Mouse (Mus musculus): ENCODE results near the gene Spata31d1a.

Spata31d1a gene

DNA sequence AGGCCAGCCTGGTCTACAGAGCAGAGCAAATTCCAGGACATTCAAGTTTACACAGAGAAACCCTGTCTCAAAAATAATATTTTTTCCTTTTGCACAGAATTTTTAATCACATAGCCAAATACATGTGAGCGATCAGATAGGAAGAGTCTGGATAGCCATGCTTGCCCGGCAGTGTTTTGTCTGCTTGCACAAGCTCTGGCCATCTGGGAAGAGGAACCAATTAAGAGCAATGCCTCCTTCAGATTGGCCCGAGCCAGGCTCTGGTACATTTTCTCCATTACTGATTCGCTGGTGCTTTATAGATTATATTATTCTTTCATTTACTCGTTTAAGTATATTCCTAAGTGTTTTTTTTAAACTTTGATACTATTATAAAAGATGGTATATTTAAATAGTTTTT is 42.4 kb downstream of the Spata31d1a start:
- no peak for DNase-seq (ENCODE audit: low spot score)

DNA sequence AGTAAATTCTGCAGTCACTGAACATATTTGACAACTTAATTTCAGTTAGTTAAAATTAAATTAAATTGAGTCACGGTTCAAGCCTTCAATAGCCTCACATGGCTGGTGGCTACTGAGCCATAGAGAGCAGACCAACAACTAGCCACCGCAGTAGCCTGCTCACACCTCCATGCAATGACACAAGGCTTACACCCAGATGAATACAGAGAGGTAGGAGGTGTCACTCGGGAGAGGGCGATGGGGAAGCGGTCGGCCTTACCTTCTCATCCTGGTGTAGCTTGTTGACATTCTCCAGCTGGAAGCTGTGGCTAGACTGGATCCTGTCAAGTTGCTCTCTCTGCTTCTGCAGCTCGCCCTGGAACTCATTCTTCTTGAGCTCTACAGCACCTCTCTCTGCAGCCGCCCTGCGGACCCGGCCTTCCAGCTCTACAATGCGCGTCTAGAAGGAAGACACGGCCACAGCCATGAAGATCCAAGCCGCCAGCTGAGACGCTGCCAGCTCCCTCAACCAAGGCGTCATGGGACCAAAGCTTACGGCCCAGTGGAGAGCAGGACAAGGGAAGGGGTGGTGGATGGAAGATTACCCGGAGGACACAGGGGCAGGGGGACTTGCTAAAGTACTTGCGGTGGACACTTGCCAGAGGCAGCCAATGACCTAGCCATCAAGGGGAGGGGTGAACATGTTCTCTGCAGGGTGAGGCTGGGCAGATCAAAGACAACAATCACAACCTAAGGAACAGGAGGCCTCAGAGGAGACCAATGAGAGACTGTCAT is 46.0 kb downstream of the Spata31d1a start:
- no peak for DNase-seq (ENCODE audit: low spot score)

DNA sequence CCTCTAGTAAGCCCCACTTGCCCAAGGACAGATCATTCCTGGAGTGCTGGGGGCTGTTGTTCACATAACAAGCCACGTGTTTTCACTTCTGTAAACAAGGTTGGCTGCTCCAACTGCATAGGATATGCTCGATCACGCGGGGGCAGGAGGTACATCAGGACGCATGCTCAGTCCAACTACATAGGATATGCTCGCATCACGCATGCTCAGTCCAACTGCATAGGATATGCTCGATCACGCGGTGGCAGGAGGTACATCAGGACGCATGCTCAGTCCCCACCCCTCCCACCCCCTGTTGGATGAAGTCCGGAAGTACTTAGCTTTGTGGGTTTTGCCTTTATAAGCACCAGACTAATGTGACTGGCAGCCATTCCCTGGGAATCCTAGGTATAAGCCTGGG is 48.2 kb downstream of the Spata31d1a start:
- DNase-seq (ENCODE audit: low spot score) = no peak

DNA sequence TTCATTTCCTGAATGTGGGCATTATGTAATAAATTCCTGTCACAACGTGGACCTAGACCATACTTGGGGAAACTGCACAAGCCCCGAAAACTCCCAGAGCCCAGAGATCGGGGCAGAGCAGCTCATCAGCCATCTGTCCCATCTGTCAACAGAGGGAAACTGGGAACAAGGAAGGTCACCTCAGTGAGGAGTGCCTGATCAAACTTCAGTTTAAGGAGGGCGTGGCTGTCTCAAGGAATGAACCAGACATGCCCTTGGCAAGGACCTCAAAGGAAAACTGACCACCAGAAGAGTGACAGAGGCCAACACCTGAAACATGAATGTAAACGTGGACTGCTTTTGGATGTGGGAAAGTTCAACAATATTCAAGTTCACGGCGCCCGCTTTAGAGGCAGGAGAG is 48.7 kb downstream of the Spata31d1a start:
- DNase-seq (ENCODE audit: low spot score) = no peak

DNA sequence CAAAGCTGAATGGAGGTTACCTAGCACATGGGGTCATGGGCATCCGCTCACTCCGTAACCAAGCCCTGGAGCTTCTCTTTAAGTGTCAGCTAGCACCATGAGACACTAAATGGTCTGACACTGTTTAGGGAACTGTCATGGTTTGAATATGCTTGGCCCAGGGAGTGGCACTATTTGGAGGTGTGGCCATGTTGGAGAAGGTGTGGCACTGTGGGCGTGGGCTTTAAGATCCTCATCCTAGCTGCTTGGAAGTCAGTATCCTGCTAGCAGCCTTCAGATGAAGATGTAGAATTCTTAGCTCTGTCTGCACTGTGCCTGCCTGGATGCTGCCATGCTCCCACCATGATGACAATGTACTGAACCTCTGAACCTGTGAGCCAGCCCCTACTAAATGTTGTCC is 49.8 kb downstream of the Spata31d1a start:
- no peak for DNase-seq (ENCODE audit: low spot score)

DNA sequence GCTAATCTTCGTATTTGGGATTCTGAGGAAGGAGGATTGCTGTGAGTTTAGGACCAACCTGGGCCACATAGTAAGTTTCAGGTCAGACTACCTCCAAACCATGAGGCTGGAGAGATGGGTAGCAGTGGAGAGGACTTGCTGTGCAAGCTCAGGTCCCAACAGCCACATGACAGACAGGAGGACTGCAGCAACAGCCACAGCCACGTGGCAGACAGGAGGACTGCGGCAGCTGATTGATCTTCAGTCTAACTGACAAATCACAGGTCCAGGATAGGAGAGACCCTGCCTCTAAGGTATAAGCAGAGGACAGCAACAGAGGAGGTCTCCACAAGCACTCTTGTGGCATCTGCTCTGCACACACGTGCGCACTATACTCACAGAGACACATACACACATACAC is 52.3 kb downstream of the Spata31d1a start:
- DNase-seq (ENCODE audit: low spot score) = no peak

DNA sequence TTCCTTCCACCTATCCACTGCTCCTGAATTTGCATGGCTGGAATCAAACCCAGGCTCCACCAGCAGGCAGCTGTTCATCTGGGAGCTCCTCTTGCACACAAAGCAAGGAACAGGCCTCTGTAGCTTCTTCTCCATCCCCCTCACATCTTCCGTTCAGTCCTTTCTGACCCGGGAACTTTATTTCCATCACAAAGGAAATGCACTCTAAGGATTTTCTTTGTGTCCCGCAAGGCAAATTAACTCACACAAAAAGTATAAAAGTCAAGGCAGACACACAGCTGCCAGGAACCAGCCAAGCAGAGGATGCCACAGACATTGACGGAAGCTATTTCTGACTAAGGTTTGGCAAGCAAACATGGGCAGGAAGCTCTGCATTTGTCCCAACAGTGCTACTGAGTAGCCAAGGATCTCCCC is 53.1 kb downstream of the Spata31d1a start:
- no peak for DNase-seq (ENCODE audit: low spot score)

DNA sequence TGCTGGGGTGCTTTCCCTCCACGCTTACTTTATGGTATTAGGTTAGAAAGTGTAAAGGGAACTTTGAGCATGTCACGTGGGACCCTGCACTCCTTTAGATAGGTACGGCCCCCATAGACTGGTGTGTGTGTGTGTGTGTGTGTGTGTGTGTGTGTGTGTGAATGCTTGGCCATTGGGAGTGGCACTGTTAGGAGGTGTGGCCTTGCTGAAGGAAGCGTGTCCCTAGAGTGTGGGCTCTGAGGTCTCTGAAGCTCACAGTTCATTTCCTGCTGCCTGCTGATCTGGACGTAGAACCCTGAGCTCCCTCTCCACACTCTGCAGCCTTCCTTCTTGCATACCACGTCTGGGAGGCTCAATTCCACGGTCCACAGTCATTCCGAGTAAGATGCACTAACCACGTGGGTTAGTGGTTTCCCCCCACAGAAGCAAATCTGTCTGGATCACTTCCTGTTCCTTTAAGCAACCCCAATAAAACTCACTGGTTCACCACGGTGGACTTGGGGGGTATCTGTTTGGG is 53.8 kb downstream of the Spata31d1a start:
- no peak for DNase-seq (ENCODE audit: low spot score)

DNA sequence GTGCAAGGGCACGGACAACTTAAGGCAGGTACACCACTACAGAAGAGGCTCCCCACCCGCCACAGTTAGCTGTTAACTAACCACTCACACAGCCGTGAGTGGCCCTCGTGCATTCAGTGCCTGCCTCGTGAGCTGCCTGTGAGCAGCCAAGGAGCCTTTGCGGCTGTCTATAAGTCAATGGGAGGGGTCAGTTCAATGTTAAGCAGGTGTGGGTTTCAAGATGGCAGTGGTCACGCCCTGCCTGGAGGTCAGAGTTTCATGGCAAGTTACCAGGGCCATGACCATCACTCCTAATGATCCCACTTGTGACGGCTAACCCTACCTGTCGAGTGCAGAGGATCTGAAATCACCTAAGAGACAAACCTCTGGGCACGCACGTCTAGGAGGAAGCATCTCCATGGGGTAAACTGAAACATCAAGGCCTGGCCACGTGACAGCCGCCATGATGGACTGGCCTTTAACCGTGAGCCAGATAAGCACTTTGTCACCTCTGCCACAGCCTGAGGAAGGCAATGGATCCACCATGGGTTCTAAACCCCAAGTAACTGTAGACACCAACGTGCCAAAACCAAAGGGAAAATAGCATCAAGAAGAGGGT is 54.3 kb downstream of the Spata31d1a start:
- DNase-seq (ENCODE audit: low spot score) = no peak

DNA sequence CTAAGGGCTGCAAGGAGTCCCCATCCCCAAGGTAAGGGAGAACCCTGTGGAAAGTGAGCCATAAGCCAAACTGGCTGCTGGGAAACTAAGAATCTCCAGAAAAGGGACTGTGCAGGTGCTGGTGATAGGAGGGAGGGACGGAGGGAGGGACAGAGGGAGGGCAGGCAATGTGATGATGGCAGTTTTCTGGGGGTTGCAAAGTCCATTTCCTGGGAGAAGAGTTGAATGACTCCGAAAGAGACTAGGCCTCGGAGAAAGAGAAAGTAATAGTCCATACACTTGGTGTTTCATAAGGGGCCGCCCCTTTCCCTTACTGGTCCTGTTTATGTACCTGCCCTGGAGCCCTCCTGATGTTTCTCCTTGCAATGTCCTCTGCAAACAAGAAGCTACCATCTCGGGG is 55.7 kb downstream of the Spata31d1a start:
- no peak for DNase-seq (ENCODE audit: low spot score)

DNA sequence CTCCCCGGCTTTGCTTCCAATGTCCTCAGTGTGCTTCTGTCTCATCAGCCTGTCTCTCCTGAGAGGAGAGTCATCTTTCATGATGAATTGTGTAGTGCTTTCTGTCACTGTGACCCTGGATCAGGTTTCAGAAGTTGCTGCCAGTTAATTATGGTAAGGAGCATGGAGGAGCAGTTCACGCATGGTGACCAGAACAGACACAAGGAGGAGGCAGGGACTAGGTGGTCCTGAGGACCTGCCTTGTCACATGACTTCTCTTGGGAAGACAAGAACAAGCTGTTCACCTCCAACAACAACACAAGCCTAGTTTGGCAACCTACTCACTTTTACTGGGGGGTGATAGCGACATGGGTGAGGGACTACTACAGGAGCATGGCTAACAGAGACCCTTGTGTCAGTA is 57.0 kb downstream of the Spata31d1a start:
- DNase-seq (ENCODE audit: low spot score) = no peak

DNA sequence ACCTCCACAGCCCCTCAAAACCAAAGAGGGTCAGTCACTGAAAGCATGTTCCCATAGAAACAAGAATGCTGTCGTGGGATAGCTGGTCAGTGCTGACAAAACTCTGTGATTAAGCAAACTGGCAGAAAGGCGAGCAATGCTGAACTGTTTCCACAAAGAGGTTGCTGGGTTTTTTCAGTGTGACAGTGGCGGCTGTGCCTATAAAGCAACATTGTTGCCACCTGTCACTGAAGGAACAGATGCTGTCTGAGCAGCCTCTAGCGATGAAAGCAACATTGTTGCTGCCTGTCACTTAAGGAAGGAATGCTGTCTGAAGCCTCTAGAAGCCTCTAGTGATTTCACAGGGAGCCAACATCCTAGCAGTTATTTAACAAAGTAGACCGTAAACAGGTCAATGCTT is 57.5 kb downstream of the Spata31d1a start:
- no peak for DNase-seq (ENCODE audit: low spot score)
